Mouse (Mus musculus) bone marrow, adult 2 months (tissue): Measurements from ENCODE around the gene Olfr97.

Experiments used
- CTCF ChIP-seq: fragments of 200-500 bp; IDR thresholded peaks from 2 replicates; pipeline ENCODE4 v1.5.1; 2011; ENCODE audit warnings: low read length, control low read depth; ENCODE audit not compliant: control insufficient read depth, insufficient read depth
- POLR2A ChIP-seq: fragments of 200-500 bp; IDR thresholded peaks from 2 replicates; pipeline ENCODE4 v1.6.1; 2011; ENCODE audit warnings: low read depth, mild to moderate bottlenecking, control low read depth, low read length, borderline replicate concordance; ENCODE audit not compliant: control insufficient read depth

DNA sequence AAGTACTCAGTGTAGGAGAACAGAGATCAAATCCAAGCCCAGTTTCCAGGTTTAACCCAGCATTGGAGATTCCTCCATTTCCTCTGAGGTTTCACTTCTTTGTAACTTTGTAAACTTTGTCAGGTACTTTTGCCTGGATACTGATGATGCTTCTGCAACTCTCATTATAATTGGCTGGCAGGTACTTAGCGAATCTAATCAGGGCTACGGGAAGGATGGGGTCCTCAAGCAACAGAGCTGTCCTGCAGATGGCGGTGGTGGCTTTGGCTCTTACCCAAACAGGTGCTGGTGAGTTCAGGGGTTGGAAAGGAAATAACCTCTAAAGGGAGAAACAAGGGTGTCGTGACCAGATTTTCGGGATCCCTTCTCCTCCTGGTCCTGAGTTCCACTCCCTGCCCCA, 9.6 kb upstream of the Olfr97 start:
- TF ChIP-seq CTCF (peak; percentile 14; the same call in 1 of the 2 replicates), POLR2A (no peak)
